Mouse (Mus musculus): ENCODE data around the gene Rras2. TPM values are rescaled to one million over a fixed set of nuclear protein-coding genes. Genes with fewer than 3 reads are reported as not detected.

Rras2 gene
- polyA plus RNA-seq, 1 experiment from 2014 or later = 22.8 TPM

- H3K36me3 ChIP-seq (replicated peaks) = peaks cover 7% of the 10 kb centered on the region
- no peak for ATAC-seq (ENCODE audit: low FRiP score)
- H3K9ac ChIP-seq = no peak overlapping the region
- no peak overlapping the region for H3K4me3 ChIP-seq (replicated peaks)
- no peaks in the 10 kb centered on the region for H3K9me3 ChIP-seq
- no peak overlapping the region for H3K4me2 ChIP-seq
- H3K27ac ChIP-seq = 0 out of 2 replicates have a peak overlapping the region, but pooled peaks have one; percentile 31
- no peaks in the 10 kb centered on the region for H3K27me3 ChIP-seq
- 0 out of 2 replicates have a peak, but pooled peaks cover 6% of the 10 kb centered on the region for H3K4me1 ChIP-seq
- 83% methylated on average over 26 of the region's 26 CpGs for WGBS
These were observed 74.3 kb downstream of the Rras2 start for GRCm38 (mm10) chr7:114042973-114043928.

- H3K4me3 ChIP-seq (replicated peaks) = no peak overlapping the region
- H3K27me3 ChIP-seq = no peaks in the 10 kb centered on the region
- ATAC-seq (ENCODE audit: low FRiP score) = no peak
- no peak overlapping the region for H3K9ac ChIP-seq
- H3K36me3 ChIP-seq (replicated peaks) = peaks cover 3% of the 10 kb centered on the region; the same call in 1 of the 2 replicates
- H3K9me3 ChIP-seq = no peaks in the 10 kb centered on the region
- no peak overlapping the region for H3K4me2 ChIP-seq
- no peak overlapping the region for H3K27ac ChIP-seq
- peaks cover 11% of the 10 kb centered on the region; the same call in 1 of the 2 replicates for H3K4me1 ChIP-seq
- 86% methylated on average over 4 of the region's 4 CpGs for WGBS
These were observed 76.2 kb downstream of the Rras2 start for GRCm38 (mm10) chr7:114041349-114041748.

- H3K27ac ChIP-seq = no peak overlapping the region
- H3K4me3 ChIP-seq (replicated peaks) = no peak overlapping the region
- no peak for ATAC-seq (ENCODE audit: low FRiP score)
- H3K4me2 ChIP-seq = no peak overlapping the region
- 77% methylated on average over 4 of the region's 4 CpGs for WGBS
- H3K9me3 ChIP-seq = no peaks in the 10 kb centered on the region
- H3K27me3 ChIP-seq = no peaks in the 10 kb centered on the region
- no peaks in the 10 kb centered on the region for H3K36me3 ChIP-seq (replicated peaks)
- peaks cover 5% of the 10 kb centered on the region; the same call in 1 of the 2 replicates for H3K4me1 ChIP-seq
- H3K9ac ChIP-seq = no peak overlapping the region
These were observed 80.3 kb downstream of the Rras2 start for GRCm38 (mm10) chr7:114037237-114037636.

- H3K36me3 ChIP-seq (replicated peaks) = no peaks in the 10 kb centered on the region
- H3K4me3 ChIP-seq (replicated peaks) = no peak overlapping the region
- 88% methylated on average over 6 of the region's 6 CpGs for WGBS
- no peak for ATAC-seq (ENCODE audit: low FRiP score)
- no peak overlapping the region for H3K4me2 ChIP-seq
- no peaks in the 10 kb centered on the region for H3K4me1 ChIP-seq
- H3K27ac ChIP-seq = no peak overlapping the region
- no peaks in the 10 kb centered on the region for H3K27me3 ChIP-seq
- H3K9me3 ChIP-seq = no peaks in the 10 kb centered on the region
- no peak overlapping the region for H3K9ac ChIP-seq
These were observed 88.0 kb downstream of the Rras2 start for GRCm38 (mm10) chr7:114029596-114029995.

- Histone ChIP-seq H3K27ac (no peak overlapping the region), H3K36me3 (replicated peaks) (no peaks in the 10 kb centered on the region), H3K9ac (no peak overlapping the region), H3K9me3 (no peaks in the 10 kb centered on the region), H3K4me1 (no peaks in the 10 kb centered on the region), H3K4me2 (no peak overlapping the region), H3K4me3 (replicated peaks) (no peak overlapping the region), H3K27me3 (no peaks in the 10 kb centered on the region)
- no peak for ATAC-seq (ENCODE audit: low FRiP score)
- WGBS = 97% methylated on average over 5 of the region's 5 CpGs
These were observed 88.8 kb downstream of the Rras2 start for GRCm38 (mm10) chr7:114028828-114029227.

GRCm38 (mm10) chr7:114027406-114027805, 90.2 kb downstream of the Rras2 start:
- 89% methylated on average over 3 of the region's 3 CpGs for WGBS

GRCm38 (mm10) chr7:114026923-114027322, 90.7 kb downstream of the Rras2 start:
- Histone ChIP-seq H3K27ac (no peak overlapping the region), H3K4me3 (replicated peaks) (no peak overlapping the region), H3K9me3 (no peaks in the 10 kb centered on the region), H3K36me3 (replicated peaks) (no peaks in the 10 kb centered on the region), H3K4me1 (no peaks in the 10 kb centered on the region), H3K27me3 (no peaks in the 10 kb centered on the region), H3K4me2 (no peak overlapping the region), H3K9ac (no peak overlapping the region)
- WGBS = 90% methylated on average over 8 of the region's 8 CpGs
- ATAC-seq (ENCODE audit: low FRiP score) = no peak

More at GRCm38 (mm10) chr7:114027406-114027805, 90.2 kb downstream of the Rras2 start:
- Histone ChIP-seq H3K27me3 (no peaks in the 10 kb centered on the region), H3K27ac (no peak overlapping the region), H3K4me1 (no peaks in the 10 kb centered on the region), H3K4me2 (no peak overlapping the region), H3K36me3 (replicated peaks) (no peaks in the 10 kb centered on the region), H3K9ac (no peak overlapping the region), H3K9me3 (no peaks in the 10 kb centered on the region), H3K4me3 (replicated peaks) (no peak overlapping the region)
- ATAC-seq (ENCODE audit: low FRiP score) = no peak

- Histone ChIP-seq H3K4me1 (peaks cover 13% of the 10 kb centered on the region), H3K4me3 (replicated peaks) (peak overlapping the region; percentile 35), H3K4me2 (peak overlapping the region; percentile 52), H3K9ac (0 out of 2 replicates have a peak overlapping the region, but pooled peaks have one; percentile 9), H3K27ac (no peak overlapping the region), H3K27me3 (peaks cover 16% of the 10 kb centered on the region), H3K9me3 (no peaks in the 10 kb centered on the region), H3K36me3 (replicated peaks) (no peaks in the 10 kb centered on the region)
- ATAC-seq (ENCODE audit: low FRiP score) = peak; percentile 74
- WGBS = 2% methylated on average over 11 of the region's 11 CpGs
These were observed 96.9 kb downstream of the Rras2 start for GRCm38 (mm10) chr7:114020704-114021093.

- H3K4me3 ChIP-seq (replicated peaks) = peak overlapping the region; percentile 35
- H3K9me3 ChIP-seq = no peaks in the 10 kb centered on the region
- ATAC-seq (ENCODE audit: low FRiP score) = peak; percentile 40; the same call in 1 of the 2 replicates
- no peak overlapping the region for H3K27ac ChIP-seq
- H3K9ac ChIP-seq = 0 out of 2 replicates have a peak overlapping the region, but pooled peaks have one; percentile 9
- WGBS = 2% methylated on average over 11 of the region's 11 CpGs
- peaks cover 13% of the 10 kb centered on the region for H3K4me1 ChIP-seq
- H3K36me3 ChIP-seq (replicated peaks) = no peaks in the 10 kb centered on the region
- H3K27me3 ChIP-seq = peaks cover 16% of the 10 kb centered on the region
- peak overlapping the region; percentile 52 for H3K4me2 ChIP-seq
These were observed 97.4 kb downstream of the Rras2 start for GRCm38 (mm10) chr7:114020057-114020703.

GRCm38 (mm10) chr7:114018861-114019260, 98.7 kb downstream of the Rras2 start:
- Histone ChIP-seq H3K9ac (no peak overlapping the region), H3K36me3 (replicated peaks) (no peaks in the 10 kb centered on the region), H3K27me3 (peaks cover 16% of the 10 kb centered on the region), H3K4me1 (peaks cover 13% of the 10 kb centered on the region), H3K27ac (no peak overlapping the region), H3K4me2 (no peak overlapping the region), H3K9me3 (no peaks in the 10 kb centered on the region), H3K4me3 (replicated peaks) (no peak overlapping the region)
- no peak for ATAC-seq (ENCODE audit: low FRiP score)
- WGBS = 83% methylated on average over 3 of the region's 3 CpGs

GRCm38 (mm10) chr7:114016001-114016949, 101.3 kb downstream of the Rras2 start:
- no peak overlapping the region for H3K4me3 ChIP-seq (replicated peaks)
- H3K27ac ChIP-seq = no peak overlapping the region
- peaks cover 16% of the 10 kb centered on the region for H3K27me3 ChIP-seq
- H3K4me1 ChIP-seq = peaks cover 25% of the 10 kb centered on the region
- no peaks in the 10 kb centered on the region for H3K9me3 ChIP-seq
- no peaks in the 10 kb centered on the region for H3K36me3 ChIP-seq (replicated peaks)
- no peak for ATAC-seq (ENCODE audit: low FRiP score)
- no peak overlapping the region for H3K9ac ChIP-seq
- 85% methylated on average over 8 of the region's 8 CpGs for WGBS
- no peak overlapping the region for H3K4me2 ChIP-seq
